Mouse (Mus musculus): ENCODE results near the gene Gm32742. TPM values are rescaled to one million over a fixed set of nuclear protein-coding genes. Genes with fewer than 3 reads are reported as not detected.

Gene Gm32742
- polyA plus RNA-seq, 1 experiment from 2014 or later, result 0.11 TPM

DNA sequence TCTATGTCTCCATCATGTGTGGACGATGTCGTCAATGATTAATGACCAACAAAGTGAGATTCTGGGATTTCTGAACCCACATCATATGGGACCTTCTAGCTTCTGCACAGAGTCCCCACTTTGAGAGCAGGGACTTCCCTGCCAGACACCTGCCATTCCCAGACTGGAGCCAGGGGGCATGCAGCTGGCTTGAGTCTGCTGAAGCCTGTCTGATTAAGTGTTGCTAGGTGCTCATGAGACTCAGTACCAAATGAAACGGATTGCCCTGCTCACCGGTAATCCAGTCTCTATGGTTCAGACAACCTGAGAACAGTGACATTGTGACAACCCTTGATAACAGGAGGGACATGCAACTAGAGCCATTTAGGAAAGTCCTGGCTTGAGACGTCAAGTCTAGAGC lies 1.3 kb downstream of the Gm32742 start:
- ATAC-seq (no peak), DNase-seq (ENCODE audit: low spot score) (no peak)
- no peaks in the 10 kb centered on the region for H3K27me3 ChIP-seq (replicated peaks; ENCODE audit: insufficient read depth, low read length)
- H3K4me2 ChIP-seq (replicated peaks; ENCODE audit: low read depth, low read length), result no peak overlapping the region
- H3K9ac ChIP-seq (replicated peaks; ENCODE audit: low read depth), result no peak overlapping the region
- no peaks in the 10 kb centered on the region for H3K36me3 ChIP-seq (ENCODE audit: insufficient read depth, low read length)
- no peak overlapping the region for H3K4me3 ChIP-seq (ENCODE audit: low read depth, low read length)
- no peaks in the 10 kb centered on the region for H3K9me3 ChIP-seq (ENCODE audit: low read length)
- H3K4me1 ChIP-seq (ENCODE audit: insufficient read depth, low read depth, low read length), result 0 out of 2 replicates have a peak, but pooled peaks cover 6% of the 10 kb centered on the region
- 83% methylated on average over 5 of the region's 5 CpGs for WGBS
- H3K27ac ChIP-seq (ENCODE audit: low read length), result no peak overlapping the region
- TF ChIP-seq EP300 (IDR thresholded peaks at IDR 0.05) (no peak), CTCF (IDR thresholded peaks at IDR 0.05) (peak; percentile 37; the same call in 1 of the 2 replicates)

- no peak overlapping the region for H3K4me3 ChIP-seq (ENCODE audit: low read depth, low read length)
- H3K4me1 ChIP-seq (ENCODE audit: insufficient read depth, low read depth, low read length), result no peaks in the 10 kb centered on the region
- H3K27ac ChIP-seq (ENCODE audit: low read length), result no peak overlapping the region
- H3K36me3 ChIP-seq (ENCODE audit: insufficient read depth, low read length), result no peaks in the 10 kb centered on the region
- peak; percentile 98 for TF ChIP-seq CTCF (IDR thresholded peaks at IDR 0.05)
- TF ChIP-seq EP300 (IDR thresholded peaks at IDR 0.05), result no peak
- peak; percentile 77 for ATAC-seq
- H3K27me3 ChIP-seq (replicated peaks; ENCODE audit: insufficient read depth, low read length), result no peaks in the 10 kb centered on the region
- no peaks in the 10 kb centered on the region for H3K9me3 ChIP-seq (ENCODE audit: low read length)
- DNase-seq (ENCODE audit: low spot score), result peak; percentile 89
- no peak overlapping the region for H3K9ac ChIP-seq (replicated peaks; ENCODE audit: low read depth)
- H3K4me2 ChIP-seq (replicated peaks; ENCODE audit: low read depth, low read length), result no peak overlapping the region
- 22% methylated on average over 4 of the region's 4 CpGs for WGBS
Measured at GRCm38 (mm10) chr9:51161771-51162388, 3.4 kb downstream of the Gm32742 start.

- H3K4me3 ChIP-seq (ENCODE audit: low read depth, low read length), result no peak overlapping the region
- H3K4me2 ChIP-seq (replicated peaks; ENCODE audit: low read depth, low read length), result no peak overlapping the region
- no peaks in the 10 kb centered on the region for H3K9me3 ChIP-seq (ENCODE audit: low read length)
- no peak overlapping the region for H3K27ac ChIP-seq (ENCODE audit: low read length)
- no peak overlapping the region for H3K9ac ChIP-seq (replicated peaks; ENCODE audit: low read depth)
- 15% methylated on average over 13 of the region's 13 CpGs for whole genome bisulfite sequencing
- H3K27me3 ChIP-seq (replicated peaks; ENCODE audit: insufficient read depth, low read length), result no peaks in the 10 kb centered on the region
- no peaks in the 10 kb centered on the region for H3K36me3 ChIP-seq (ENCODE audit: insufficient read depth, low read length)
- TF ChIP-seq EP300 (IDR thresholded peaks at IDR 0.05) (no peak), CTCF (IDR thresholded peaks at IDR 0.05) (peak; percentile 82)
- no peaks in the 10 kb centered on the region for H3K4me1 ChIP-seq (ENCODE audit: insufficient read depth, low read depth, low read length)
- ATAC-seq, result peak; percentile 62
- DNase-seq (ENCODE audit: low spot score), result peak; percentile 88
Measured at GRCm38 (mm10) chr9:51152079-51152752, 13.1 kb downstream of the Gm32742 start.

DNA sequence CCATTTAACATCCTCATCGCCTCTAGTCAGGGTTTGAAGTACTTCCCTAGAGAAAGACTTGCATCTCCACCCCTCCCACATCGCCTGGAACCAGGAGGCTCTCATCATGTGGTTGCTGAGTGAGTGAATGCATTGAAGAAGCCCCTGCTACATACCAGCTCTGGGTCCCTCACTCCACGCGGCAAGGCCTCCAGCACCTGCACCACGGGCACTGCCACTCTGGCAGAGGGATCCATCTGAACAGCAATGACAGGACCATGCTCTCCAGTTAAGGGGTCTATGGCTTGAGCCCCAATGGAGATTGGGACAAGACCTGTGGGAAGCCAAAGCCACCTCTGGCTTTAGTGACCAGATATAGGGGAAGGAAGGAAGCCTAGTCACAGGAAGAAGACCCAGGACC lies 18.0 kb downstream of the Gm32742 start:
- H3K27ac ChIP-seq (ENCODE audit: low read length), result no peak overlapping the region
- no peak overlapping the region for H3K4me2 ChIP-seq (replicated peaks; ENCODE audit: low read depth, low read length)
- no peaks in the 10 kb centered on the region for H3K27me3 ChIP-seq (replicated peaks; ENCODE audit: insufficient read depth, low read length)
- H3K9ac ChIP-seq (replicated peaks; ENCODE audit: low read depth), result no peak overlapping the region
- TF ChIP-seq CTCF (IDR thresholded peaks at IDR 0.05) (no peak), EP300 (IDR thresholded peaks at IDR 0.05) (no peak)
- no peak for ATAC-seq
- no peak overlapping the region for H3K4me3 ChIP-seq (ENCODE audit: low read depth, low read length)
- no peak for DNase-seq (ENCODE audit: low spot score)
- WGBS, result 70% methylated on average over 5 of the region's 5 CpGs
- H3K4me1 ChIP-seq (ENCODE audit: insufficient read depth, low read depth, low read length), result no peaks in the 10 kb centered on the region
- no peaks in the 10 kb centered on the region for H3K9me3 ChIP-seq (ENCODE audit: low read length)
- H3K36me3 ChIP-seq (ENCODE audit: insufficient read depth, low read length), result no peaks in the 10 kb centered on the region

GRCm38 (mm10) chr9:51146496-51146895 lies 18.8 kb downstream of the Gm32742 start:
- H3K9me3 ChIP-seq (ENCODE audit: low read length), result no peaks in the 10 kb centered on the region
- no peak overlapping the region for H3K4me2 ChIP-seq (replicated peaks; ENCODE audit: low read depth, low read length)
- H3K36me3 ChIP-seq (ENCODE audit: insufficient read depth, low read length), result no peaks in the 10 kb centered on the region
- no peaks in the 10 kb centered on the region for H3K4me1 ChIP-seq (ENCODE audit: insufficient read depth, low read depth, low read length)
- DNase-seq (ENCODE audit: low spot score) (no peak), ATAC-seq (no peak)
- H3K9ac ChIP-seq (replicated peaks; ENCODE audit: low read depth), result no peak overlapping the region
- H3K27me3 ChIP-seq (replicated peaks; ENCODE audit: insufficient read depth, low read length), result no peaks in the 10 kb centered on the region
- no peak overlapping the region for H3K27ac ChIP-seq (ENCODE audit: low read length)
- no peak overlapping the region for H3K4me3 ChIP-seq (ENCODE audit: low read depth, low read length)
- 32% methylated on average over 4 of the region's 4 CpGs for WGBS
- TF ChIP-seq CTCF (IDR thresholded peaks at IDR 0.05) (no peak), EP300 (IDR thresholded peaks at IDR 0.05) (no peak)

GRCm38 (mm10) chr9:51144218-51144617 lies 21.1 kb downstream of the Gm32742 start:
- H3K9ac ChIP-seq (replicated peaks; ENCODE audit: low read depth), result no peak overlapping the region
- TF ChIP-seq EP300 (IDR thresholded peaks at IDR 0.05) (no peak), CTCF (IDR thresholded peaks at IDR 0.05) (peak; percentile 24)
- DNase-seq (ENCODE audit: low spot score) (no peak), ATAC-seq (no peak)
- H3K36me3 ChIP-seq (ENCODE audit: insufficient read depth, low read length), result no peaks in the 10 kb centered on the region
- H3K4me1 ChIP-seq (ENCODE audit: insufficient read depth, low read depth, low read length), result no peaks in the 10 kb centered on the region
- H3K4me3 ChIP-seq (ENCODE audit: low read depth, low read length), result no peak overlapping the region
- H3K27me3 ChIP-seq (replicated peaks; ENCODE audit: insufficient read depth, low read length), result no peaks in the 10 kb centered on the region
- no peak overlapping the region for H3K27ac ChIP-seq (ENCODE audit: low read length)
- no peak overlapping the region for H3K4me2 ChIP-seq (replicated peaks; ENCODE audit: low read depth, low read length)
- H3K9me3 ChIP-seq (ENCODE audit: low read length), result no peaks in the 10 kb centered on the region
- 57% methylated on average over 6 of the region's 6 CpGs for WGBS
